Mouse (Mus musculus) brain, embryonic 14.5 days (tissue): ENCODE measurements around the gene Elk3.

Source experiments
- CTCF ChIP-seq: fragments of 200-500 bp; IDR thresholded peaks from 2 replicates; pipeline ENCODE4 v1.5.1; 2012; ENCODE audit warnings: inconsistent platforms, mild to moderate bottlenecking, moderate library complexity, borderline replicate concordance; ENCODE audit not compliant: insufficient read depth, insufficient read length; ENCODE audit errors: extremely low read depth
- POLR2A ChIP-seq: fragments of 200-500 bp; IDR thresholded peaks from 2 replicates; pipeline ENCODE4 v1.6.1; 2012; ENCODE audit warnings: mild to moderate bottlenecking, inconsistent platforms, borderline replicate concordance; ENCODE audit not compliant: poor library complexity, insufficient read depth, insufficient read length, severe bottlenecking; ENCODE audit errors: extremely low read depth

GRCm38 (mm10) chr10:93227921-93228320 lies 83.0 kb downstream of the Elk3 start:
- no peak for TF ChIP-seq CTCF
- no peak for TF ChIP-seq POLR2A
